Comparison of ENCODE assay signal across 24 mouse cellular contexts in genomic region chr10:85204255-85204855, GRCm38 (mm10). TPM values are rescaled to one million over a fixed set of nuclear protein-coding genes. Genes with fewer than 3 reads are reported as not detected.
A peak's percentile ranks its signal among the peaks of the same experiment; 100 is the strongest.
DNase-seq lines count a peak whose midpoint lies in the region; ATAC-seq and TF ChIP-seq lines count a peak whose summit lies in the region.
"Had no signal": no experiment of that assay in that cellular context is flagged by ENCODE, and none has a peak within 500 bp of the region (broad histone marks: within the 10 kb centered on the region; RNA-seq: fewer than 3 reads in every experiment).

No protein-coding gene starts in this region.

- no peak overlapping the region for H3K27ac ChIP-seq in forebrain, embryonic 13.5 days
- H3K27ac ChIP-seq in forebrain, embryonic 12.5 days = no peak overlapping the region
- H3K27ac ChIP-seq in midbrain, embryonic 14.5 days (replicated peaks; ENCODE audit: low read depth, low read length) = no peak overlapping the region; the same call in 1 of the 2 replicates
- H3K27ac ChIP-seq in midbrain, embryonic 13.5 days = no peak overlapping the region
- H3K27ac ChIP-seq in midbrain, postnatal 0 days (ENCODE audit: low read depth, low read length) = no peak overlapping the region
- no peak overlapping the region for H3K27ac ChIP-seq in heart, embryonic 11.5 days (ENCODE audit: low read depth, low read length)
- H3K27ac ChIP-seq: heart, embryonic 13.5 days; kidney, postnatal 0 days; limb, embryonic 10.5 days; liver, embryonic 15.5 days; lung, embryonic 15.5 days; neural tube, embryonic 13.5 days; stomach, postnatal 0 days had no signal

- H3K36me3 ChIP-seq in forebrain, embryonic 13.5 days (ENCODE audit: poor library complexity, severe bottlenecking) = no peaks in the 10 kb centered on the region
- no peaks in the 10 kb centered on the region for H3K36me3 ChIP-seq in forebrain, embryonic 12.5 days (replicated peaks)
- no peaks in the 10 kb centered on the region for H3K36me3 ChIP-seq in midbrain, embryonic 14.5 days (ENCODE audit: control insufficient read depth, insufficient read depth, low read length)
- no peaks in the 10 kb centered on the region for H3K36me3 ChIP-seq in midbrain, embryonic 13.5 days
- no peaks in the 10 kb centered on the region for H3K36me3 ChIP-seq in midbrain, postnatal 0 days (ENCODE audit: insufficient read depth, low read length)
- H3K36me3 ChIP-seq in heart, embryonic 11.5 days (ENCODE audit: control insufficient read depth, insufficient read depth, low read length) = no peaks in the 10 kb centered on the region
- H3K36me3 ChIP-seq: heart, embryonic 13.5 days; limb, embryonic 10.5 days; liver, embryonic 15.5 days; lung, embryonic 15.5 days; neural tube, embryonic 13.5 days had no signal

- no peak overlapping the region for H3K4me2 ChIP-seq in forebrain, embryonic 13.5 days
- H3K4me2 ChIP-seq in forebrain, embryonic 12.5 days = no peak overlapping the region
- no peak overlapping the region for H3K4me2 ChIP-seq in midbrain, embryonic 14.5 days (ENCODE audit: low read length)
- no peak overlapping the region for H3K4me2 ChIP-seq in midbrain, embryonic 13.5 days (replicated peaks)
- no peak overlapping the region for H3K4me2 ChIP-seq in midbrain, postnatal 0 days (ENCODE audit: low read depth, low read length, poor library complexity, severe bottlenecking)
- no peak overlapping the region for H3K4me2 ChIP-seq in heart, embryonic 11.5 days
- H3K4me2 ChIP-seq: heart, embryonic 13.5 days; liver, embryonic 15.5 days; lung, embryonic 15.5 days; neural tube, embryonic 13.5 days had no signal

- WGBS in forebrain, embryonic 13.5 days = 25% methylated on average over 7 of the region's 7 CpGs
- 25% methylated on average over 7 of the region's 7 CpGs for WGBS in forebrain, embryonic 12.5 days
- WGBS in midbrain, embryonic 14.5 days = 54% methylated on average over 7 of the region's 7 CpGs
- WGBS in midbrain, embryonic 13.5 days = 56% methylated on average over 7 of the region's 7 CpGs
- WGBS in midbrain, postnatal 0 days = 42% methylated on average over 7 of the region's 7 CpGs
- 43% methylated on average over 7 of the region's 7 CpGs for WGBS in heart, embryonic 11.5 days (ENCODE audit: insufficient replicate concordance)

- no peaks in the 10 kb centered on the region for H3K9me3 ChIP-seq in forebrain, embryonic 13.5 days (replicated peaks)
- H3K9me3 ChIP-seq in forebrain, embryonic 12.5 days = no peaks in the 10 kb centered on the region
- no peaks in the 10 kb centered on the region for H3K9me3 ChIP-seq in midbrain, embryonic 14.5 days (ENCODE audit: control insufficient read depth, low read length)
- H3K9me3 ChIP-seq in midbrain, embryonic 13.5 days = no peaks in the 10 kb centered on the region
- no peaks in the 10 kb centered on the region for H3K9me3 ChIP-seq in midbrain, postnatal 0 days (ENCODE audit: low read length)
- no peaks in the 10 kb centered on the region for H3K9me3 ChIP-seq in heart, embryonic 11.5 days (replicated peaks; ENCODE audit: control insufficient read depth, low read length)
- H3K9me3 ChIP-seq: heart, embryonic 13.5 days; limb, embryonic 10.5 days; liver, embryonic 15.5 days; lung, embryonic 15.5 days; neural tube, embryonic 13.5 days had no signal

- 0 out of 2 replicates have a peak, but pooled peaks cover 5% of the 10 kb centered on the region for H3K4me1 ChIP-seq in forebrain, embryonic 13.5 days
- H3K4me1 ChIP-seq in forebrain, embryonic 12.5 days = peaks cover 6% of the 10 kb centered on the region
- no peaks in the 10 kb centered on the region for H3K4me1 ChIP-seq in midbrain, embryonic 14.5 days (ENCODE audit: control insufficient read depth, insufficient read depth, low read length)
- H3K4me1 ChIP-seq in midbrain, embryonic 13.5 days (replicated peaks) = no peaks in the 10 kb centered on the region
- no peaks in the 10 kb centered on the region for H3K4me1 ChIP-seq in midbrain, postnatal 0 days (ENCODE audit: insufficient read depth, low read length)
- no peaks in the 10 kb centered on the region for H3K4me1 ChIP-seq in heart, embryonic 11.5 days (ENCODE audit: control insufficient read depth, insufficient read depth, low read length)
- H3K4me1 ChIP-seq: heart, embryonic 13.5 days; liver, embryonic 15.5 days; lung, embryonic 15.5 days; neural tube, embryonic 13.5 days had no signal

- H3K27me3 ChIP-seq in forebrain, embryonic 13.5 days = no peaks in the 10 kb centered on the region
- H3K27me3 ChIP-seq in forebrain, embryonic 12.5 days = no peaks in the 10 kb centered on the region
- no peaks in the 10 kb centered on the region for H3K27me3 ChIP-seq in midbrain, embryonic 14.5 days (ENCODE audit: control insufficient read depth, insufficient read depth, low read length)
- no peaks in the 10 kb centered on the region for H3K27me3 ChIP-seq in midbrain, embryonic 13.5 days
- no peaks in the 10 kb centered on the region for H3K27me3 ChIP-seq in midbrain, postnatal 0 days (ENCODE audit: insufficient read depth, low read length)
- no peaks in the 10 kb centered on the region for H3K27me3 ChIP-seq in heart, embryonic 11.5 days (ENCODE audit: control insufficient read depth, insufficient read depth, low read length)
- H3K27me3 ChIP-seq: heart, embryonic 13.5 days; liver, embryonic 15.5 days; lung, embryonic 15.5 days; neural tube, embryonic 13.5 days had no signal

- DNase-seq in midbrain, embryonic 14.5 days = peak; percentile 44
- peak; percentile 74 for DNase-seq in Muller cell, postnatal 12 days (ENCODE audit: inconsistent ontology term)
- DNase-seq in midbrain, postnatal 0 days (ENCODE audit: low spot score) = peak; percentile 47
- DNase-seq: adrenal gland, postnatal 36 days; cerebellum, adult 11-12 months; cerebellum, postnatal 25 days; heart, adult 18-20 months; heart, postnatal 14 days; kidney, adult 2 months; liver; lung, postnatal 4 days; thymus, adult 2 months; thymus, postnatal 4 days had no signal

- no peak for ATAC-seq in forebrain, embryonic 13.5 days
- ATAC-seq in forebrain, embryonic 12.5 days (ENCODE audit: low FRiP score) = no peak
- no peak for ATAC-seq in midbrain, embryonic 14.5 days (ENCODE audit: low FRiP score, low TSS enrichment)
- no peak for ATAC-seq in midbrain, embryonic 13.5 days
- no peak for ATAC-seq in midbrain, postnatal 0 days (ENCODE audit: low FRiP score)
- no peak for ATAC-seq in heart, embryonic 11.5 days (replicated peaks; ENCODE audit: insufficient number of reproducible peaks, low FRiP score, low TSS enrichment)

- H3K4me3 ChIP-seq in forebrain, embryonic 13.5 days = no peak overlapping the region
- no peak overlapping the region for H3K4me3 ChIP-seq in forebrain, embryonic 12.5 days (replicated peaks)
- no peak overlapping the region for H3K4me3 ChIP-seq in midbrain, embryonic 14.5 days (replicated peaks; ENCODE audit: low read depth, low read length)
- no peak overlapping the region for H3K4me3 ChIP-seq in midbrain, embryonic 13.5 days (replicated peaks)
- no peak overlapping the region for H3K4me3 ChIP-seq in midbrain, postnatal 0 days (ENCODE audit: low read depth, low read length)
- H3K4me3 ChIP-seq in heart, embryonic 11.5 days (ENCODE audit: low read depth, low read length) = no peak overlapping the region
- H3K4me3 ChIP-seq: heart, embryonic 13.5 days; limb, embryonic 10.5 days; liver, embryonic 15.5 days; lung, embryonic 15.5 days; neural tube, embryonic 13.5 days had no signal

- H3K9ac ChIP-seq in forebrain, embryonic 13.5 days = 0 out of 2 replicates have a peak overlapping the region, but pooled peaks have one; percentile 23
- H3K9ac ChIP-seq in forebrain, embryonic 12.5 days = no peak overlapping the region
- no peak overlapping the region for H3K9ac ChIP-seq in midbrain, embryonic 14.5 days (replicated peaks; ENCODE audit: low read length)
- no peak overlapping the region; the same call in 1 of the 2 replicates for H3K9ac ChIP-seq in midbrain, embryonic 13.5 days (replicated peaks)
- no peak overlapping the region for H3K9ac ChIP-seq in midbrain, postnatal 0 days (replicated peaks; ENCODE audit: low read length, poor library complexity, severe bottlenecking)
- no peak overlapping the region for H3K9ac ChIP-seq in heart, embryonic 11.5 days (ENCODE audit: low read depth, low read length)
- H3K9ac ChIP-seq: heart, embryonic 13.5 days; liver, embryonic 15.5 days; lung, embryonic 15.5 days; neural tube, embryonic 13.5 days had no signal

- TF ChIP-seq CTCF in midbrain, postnatal 0 days (IDR thresholded peaks at IDR 0.05) = no peak

RNA-seq across cellular contexts. Expression of gene Cry1, which starts 19.5 kb away (rescaled TPM):
- polyA plus RNA-seq in forebrain, embryonic 13.5 days (2015; fragmentation: Nextera tagmentation; extraction: Ambion mirVana) = 27.1 and 28.6 TPM in 2 replicates
- polyA plus RNA-seq in forebrain, embryonic 12.5 days (2016; fragmentation: Nextera tagmentation; extraction: Ambion mirVana) = 36.0 and 37.4 TPM in 2 replicates
- 26.1 and 40.3 TPM in 2 replicates for polyA plus RNA-seq in midbrain, embryonic 14.5 days (2014; fragmentation: Nextera tagmentation; extraction: Ambion mirVana)
- polyA plus RNA-seq in midbrain, embryonic 13.5 days (2015; fragmentation: Nextera tagmentation; extraction: Ambion mirVana) = 31.3 and 31.7 TPM in 2 replicates
- total RNA-seq in midbrain, postnatal 0 days (2014; rRNA removed) = 22.1 and 27.8 TPM in 2 replicates
- polyA plus RNA-seq in midbrain, postnatal 0 days (2015; fragmentation: Nextera tagmentation; extraction: Ambion mirVana) = 30.9 and 34.8 TPM in 2 replicates
- polyA plus RNA-seq in heart, embryonic 11.5 days (2014; fragmentation: Nextera tagmentation; extraction: Ambion mirVana) = 14.7 and 19.6 TPM in 2 replicates
